Mouse (Mus musculus) adrenal gland, postnatal 4 days (tissue): ENCODE data around the gene Simc1. TPM values are rescaled to one million over a fixed set of nuclear protein-coding genes. Genes with fewer than 3 reads are reported as not detected.

ENCODE experiments used
- DNase-seq, 2 experiments: peaks; one replicate each; pipeline ENCODE4 v3.0.0; 2021 to 2022; ENCODE audit warnings: low spot score in 2 of 2, mixed read lengths in 2 of 2
- total RNA-seq, 2 experiments: library from RNA; stranded (reverse); gene quantifications; 2 replicates each; pipeline ENCODE4 v1.2.3; 2021

The Simc1 gene
- total RNA-seq, 2 experiments from 2014 or later, result 11.7 to 12.5 TPM

DNA sequence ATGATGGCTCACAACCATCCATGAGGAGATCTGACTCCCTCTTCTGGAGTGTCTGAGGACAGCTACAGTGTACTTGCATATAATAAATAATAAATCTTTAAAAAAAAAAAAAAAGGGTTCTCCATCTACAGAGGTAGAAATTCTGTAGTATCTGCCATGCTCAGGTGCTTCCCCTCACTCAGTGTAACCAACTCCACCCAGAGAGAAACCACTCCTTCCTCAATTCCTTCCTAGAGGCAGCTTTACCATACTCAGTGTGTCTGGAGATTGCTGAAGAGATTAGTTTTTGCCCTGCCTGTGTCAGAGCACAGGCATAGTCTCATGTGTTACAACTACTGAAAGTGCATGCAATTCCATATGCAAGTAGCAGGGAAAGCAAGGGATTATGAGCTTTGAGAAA lies 28.6 kb downstream of the Simc1 start:
- DNase-seq, result no peak

DNA sequence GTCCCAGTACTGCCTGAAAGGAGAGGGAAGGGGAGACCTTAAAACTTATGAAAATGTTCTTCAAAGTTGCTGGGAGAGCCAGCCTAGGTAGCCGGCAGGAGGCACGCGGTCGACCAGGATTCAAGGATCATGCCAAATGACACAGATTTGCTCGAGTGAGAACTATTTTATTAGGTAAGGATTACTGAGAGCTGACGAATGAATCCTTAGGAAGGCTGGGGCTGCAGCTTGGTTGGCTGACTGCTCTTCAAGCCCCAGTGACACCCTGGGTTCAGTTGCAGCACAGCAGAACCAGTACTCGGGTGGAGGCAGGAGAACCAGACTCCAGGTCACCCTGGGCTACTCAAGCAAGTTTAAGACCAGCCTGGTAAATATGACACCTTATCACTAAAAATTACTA lies 44.5 kb downstream of the Simc1 start:
- DNase-seq, result no peak

DNA sequence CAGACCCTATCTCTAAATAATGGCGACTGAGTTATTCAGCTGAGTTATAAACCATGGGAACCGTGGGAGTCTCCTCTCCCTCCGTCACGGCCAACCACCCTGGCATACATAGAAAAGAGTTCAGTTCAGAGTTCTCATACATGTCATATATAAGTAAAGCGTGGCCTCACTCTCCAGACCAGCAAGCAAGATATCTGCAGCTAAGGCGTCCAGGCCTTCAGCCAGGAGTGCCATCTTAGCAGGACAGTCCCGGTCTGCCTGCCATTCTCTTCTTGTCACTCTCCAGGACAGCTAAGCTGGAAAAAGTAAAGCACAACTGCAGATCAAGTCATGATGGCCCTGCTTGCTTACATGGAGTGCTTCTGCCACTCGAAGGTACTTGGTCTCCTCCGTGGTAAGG lies 52.6 kb downstream of the Simc1 start:
- no peak for DNase-seq

DNA sequence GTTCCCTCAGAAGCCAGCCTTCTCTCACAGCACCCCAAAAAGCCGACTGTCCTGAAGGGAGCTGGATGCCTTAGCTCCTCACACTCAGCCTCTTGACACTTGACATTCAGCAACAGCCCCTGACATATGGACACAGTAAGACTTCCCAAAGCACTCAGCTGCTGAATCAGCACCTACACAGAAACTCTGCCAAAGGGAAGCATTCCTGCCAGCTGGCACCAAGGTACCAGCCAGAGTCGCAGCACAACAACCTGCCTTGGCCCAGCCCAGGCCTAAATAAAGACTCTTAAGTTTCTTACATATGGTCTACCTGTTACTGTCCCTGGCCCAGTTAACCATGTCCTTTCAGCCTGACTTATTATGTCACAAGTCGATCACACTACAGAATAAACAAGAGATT lies 53.2 kb downstream of the Simc1 start:
- DNase-seq, result no peak

DNA sequence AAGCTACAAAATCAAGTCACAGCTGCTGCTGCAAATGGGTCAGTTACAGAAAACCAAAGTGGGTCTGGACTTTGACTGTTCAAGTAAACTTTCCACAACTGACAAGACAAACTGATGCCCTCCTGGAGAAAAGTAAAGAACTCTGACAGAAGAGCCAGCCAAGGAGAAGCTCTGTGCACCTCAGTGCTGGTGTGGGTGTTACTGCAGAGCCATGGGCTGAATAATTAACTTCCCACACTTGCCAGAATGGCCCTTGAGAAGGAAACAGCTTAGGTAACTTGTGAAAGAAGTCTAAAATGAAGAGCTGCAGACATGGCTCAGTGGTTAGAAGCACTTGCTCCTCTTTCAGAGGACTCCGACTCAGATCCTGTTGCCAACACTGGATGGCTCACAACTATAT lies 54.1 kb downstream of the Simc1 start:
- no peak for DNase-seq

DNA sequence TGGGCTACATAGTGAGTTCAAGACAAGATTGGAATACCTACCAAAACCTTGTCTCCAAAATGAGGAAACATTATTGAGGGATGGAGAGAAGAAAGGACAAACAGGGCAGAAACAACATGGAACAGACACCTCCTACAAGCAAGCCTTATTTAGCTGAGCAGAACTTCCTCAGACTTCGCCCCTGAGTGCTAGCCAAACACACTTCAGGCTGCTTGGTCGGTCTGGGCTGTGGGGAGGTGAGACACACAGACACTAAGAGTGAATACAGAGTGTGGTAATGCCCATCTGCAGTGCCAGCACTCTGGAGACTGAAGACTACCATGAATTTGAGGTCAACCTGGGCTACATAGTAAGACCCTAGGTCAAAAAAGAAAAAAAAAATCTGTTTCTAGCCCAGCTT lies 56.1 kb downstream of the Simc1 start:
- DNase-seq, result no peak

DNA sequence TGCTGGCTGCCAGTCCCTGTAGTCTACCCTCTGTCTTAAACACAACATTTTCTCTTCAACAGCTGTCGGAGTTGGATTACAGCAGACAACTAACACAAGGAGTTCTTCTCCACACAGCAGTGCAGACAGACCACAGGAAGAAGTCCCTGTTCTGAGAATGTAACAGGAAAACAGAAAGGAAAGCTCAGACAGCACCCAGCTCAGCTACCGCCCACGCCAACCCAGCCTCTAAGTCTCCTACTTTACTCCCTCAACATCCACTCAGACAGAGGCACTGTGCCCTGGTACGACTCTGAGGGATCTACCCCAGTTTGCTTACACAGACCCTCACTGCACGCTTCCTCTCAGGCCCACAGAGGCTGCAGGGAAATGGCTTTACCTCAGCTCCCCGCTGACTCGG lies 57.0 kb downstream of the Simc1 start:
- no peak for DNase-seq

DNA sequence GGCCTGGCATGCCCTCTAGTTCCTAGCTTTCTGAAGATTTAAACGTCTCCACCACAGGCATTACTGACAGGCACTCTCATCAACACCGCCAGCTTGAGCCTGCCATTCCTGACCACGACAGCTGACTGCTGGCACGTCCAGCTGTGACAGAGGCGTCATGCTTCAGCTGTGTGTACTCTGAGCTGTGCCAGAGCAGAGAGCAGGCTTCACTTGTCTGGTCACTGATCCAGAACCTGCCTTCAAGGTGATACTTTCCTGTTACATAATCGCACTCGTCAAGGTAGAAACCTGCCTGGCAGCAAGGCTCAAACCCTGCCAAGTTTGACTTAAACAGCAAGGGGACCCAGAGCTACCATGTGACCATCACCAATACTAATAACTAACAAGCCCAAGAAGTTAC lies 59.0 kb downstream of the Simc1 start:
- DNase-seq, result no peak

DNA sequence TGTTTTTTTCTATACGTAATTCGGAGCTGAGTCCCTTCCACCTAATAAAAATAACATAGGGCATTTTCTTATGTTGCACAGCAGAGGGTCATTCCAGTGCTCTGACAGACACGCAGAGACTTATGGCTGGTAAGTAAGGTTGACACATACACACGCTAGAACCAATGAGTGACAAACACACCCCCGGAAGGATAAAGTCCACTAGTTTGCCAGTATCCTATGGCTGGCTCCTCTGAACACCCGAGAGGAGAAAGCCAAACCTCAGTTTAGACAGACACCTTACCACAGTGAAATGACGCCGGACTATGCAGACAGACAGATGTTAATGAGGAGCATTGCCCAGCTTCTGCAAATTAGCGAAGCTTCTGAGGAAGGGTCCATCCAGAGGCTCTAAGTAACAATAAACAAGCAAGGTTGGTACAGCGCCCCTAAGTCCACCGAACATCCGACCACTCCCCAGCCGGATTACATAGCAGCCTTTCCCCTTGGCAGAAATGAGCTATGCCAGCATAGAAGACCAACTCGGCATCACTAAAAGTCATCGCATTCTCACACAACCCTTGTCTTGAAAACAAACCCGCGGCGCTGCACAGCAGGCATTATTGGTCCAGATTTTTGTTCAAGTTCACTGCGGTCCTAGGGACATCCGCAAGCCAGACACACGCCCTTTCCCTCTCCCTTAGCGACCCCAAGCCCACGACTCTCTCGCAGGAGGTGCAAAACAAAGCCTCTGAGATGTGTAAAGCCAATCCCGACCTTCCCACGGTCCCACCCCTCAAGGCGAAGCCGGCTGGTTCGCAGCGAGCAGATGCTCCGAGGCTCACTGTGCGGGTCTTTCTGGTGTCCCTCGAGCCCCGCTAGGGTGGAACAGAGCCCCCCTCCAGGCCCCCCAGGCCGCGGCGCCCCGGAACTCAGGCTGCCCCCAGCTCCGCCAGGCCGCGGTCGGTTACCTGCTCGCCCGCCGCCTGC lies 60.9 kb downstream of the Simc1 start:
- DNase-seq, result no peak

DNA sequence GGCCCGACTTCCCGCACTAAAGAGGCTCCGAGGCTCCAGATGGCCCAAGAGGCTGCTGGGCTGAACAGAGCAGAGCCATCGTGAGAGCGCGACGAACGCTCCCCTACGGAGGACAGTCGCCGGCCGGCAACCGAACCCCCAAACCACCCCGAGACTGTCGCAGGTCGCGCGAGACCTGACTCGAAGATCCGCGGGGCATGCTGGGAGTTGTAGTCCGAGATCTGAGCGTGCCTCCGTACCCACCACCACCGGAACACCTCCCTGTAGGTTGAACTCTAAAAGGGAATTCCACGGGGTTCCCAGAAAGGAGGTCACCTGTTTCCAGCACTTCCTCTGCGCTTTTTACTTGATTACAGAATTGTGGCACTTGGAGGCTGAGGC lies 61.6 kb downstream of the Simc1 start, which contains the start of gene 4833439L19Rik:
4833439L19Rik (minus strand) TSS at position 235 of the 381 bp plus-strand sequence.
- DNase-seq, result peak; percentile 78 to 79

DNA sequence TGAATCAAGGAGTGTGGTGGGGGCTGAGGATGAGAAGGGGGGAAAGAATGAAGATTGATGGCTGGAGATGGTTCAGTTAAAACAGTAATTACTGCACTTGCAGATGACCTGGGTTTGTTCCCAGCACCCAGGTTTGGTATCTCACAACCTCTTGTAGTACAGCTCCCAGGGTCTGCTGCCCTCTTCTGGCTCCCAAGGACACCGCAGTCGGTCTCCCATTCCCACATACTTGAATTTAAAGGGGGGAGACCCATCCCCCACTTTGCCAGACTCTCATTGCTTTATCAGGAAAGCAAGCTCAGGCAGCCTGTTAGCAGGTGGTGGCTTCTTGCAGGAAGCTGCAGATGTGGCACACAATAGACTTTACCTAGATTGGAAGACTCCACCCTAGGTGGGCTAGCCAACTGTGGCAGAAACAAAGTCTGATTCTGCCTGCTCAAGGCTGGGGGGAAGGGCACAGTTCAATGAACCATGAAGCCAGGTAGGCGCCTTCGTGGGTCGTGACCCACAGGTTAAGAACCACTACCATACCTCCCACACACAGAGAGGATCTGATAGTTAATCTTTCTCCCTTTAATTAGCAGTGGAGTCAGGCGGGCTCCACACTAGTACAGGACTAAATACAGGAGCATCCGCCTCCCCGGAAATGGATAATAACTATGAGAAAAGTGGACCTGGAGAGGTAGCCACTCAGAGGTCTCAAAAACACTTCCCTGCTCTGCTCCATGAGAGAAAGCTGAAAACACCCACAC lies 62.2 kb downstream of the Simc1 start:
- no peak for DNase-seq

DNA sequence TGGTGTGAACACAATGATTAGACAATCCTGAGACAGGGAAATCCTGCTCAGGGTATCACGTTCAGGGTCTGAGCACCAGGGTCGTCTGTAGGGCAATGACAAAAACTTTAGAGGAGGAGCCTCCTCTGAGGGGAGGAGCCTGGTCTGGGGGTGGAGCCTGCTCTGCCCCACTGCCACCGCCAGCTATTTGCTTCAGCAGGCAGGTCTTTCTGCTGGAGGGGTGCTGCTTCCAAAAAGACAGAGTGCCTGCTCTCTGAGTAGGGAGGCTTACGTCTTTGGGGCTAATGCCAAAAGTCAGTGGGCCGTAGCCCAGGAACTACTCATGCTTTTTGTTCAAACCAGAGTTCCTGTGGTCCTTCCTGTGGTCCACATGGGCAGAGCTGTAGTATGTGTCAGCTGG lies 64.8 kb downstream of the Simc1 start:
- no peak for DNase-seq

DNA sequence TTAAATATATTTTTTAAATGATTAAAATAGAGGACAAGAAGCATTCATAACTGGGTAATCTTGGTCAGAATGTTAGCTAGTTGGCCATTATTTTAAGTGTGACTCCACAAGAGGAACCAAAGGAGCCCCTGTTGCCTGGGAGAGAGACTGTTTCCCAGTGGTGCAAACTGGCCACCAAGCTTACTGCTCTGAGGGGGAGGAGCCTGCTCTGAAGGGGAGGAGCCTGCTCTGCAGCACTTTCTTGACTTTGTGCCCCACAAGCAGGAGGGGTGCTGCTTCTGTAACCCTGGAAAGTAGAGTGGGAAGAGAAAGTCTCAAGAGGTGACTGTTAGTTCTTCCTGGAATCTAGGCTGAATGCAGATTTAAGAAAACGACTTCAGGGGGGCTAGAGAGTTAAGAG lies 65.7 kb downstream of the Simc1 start:
- DNase-seq, result no peak

DNA sequence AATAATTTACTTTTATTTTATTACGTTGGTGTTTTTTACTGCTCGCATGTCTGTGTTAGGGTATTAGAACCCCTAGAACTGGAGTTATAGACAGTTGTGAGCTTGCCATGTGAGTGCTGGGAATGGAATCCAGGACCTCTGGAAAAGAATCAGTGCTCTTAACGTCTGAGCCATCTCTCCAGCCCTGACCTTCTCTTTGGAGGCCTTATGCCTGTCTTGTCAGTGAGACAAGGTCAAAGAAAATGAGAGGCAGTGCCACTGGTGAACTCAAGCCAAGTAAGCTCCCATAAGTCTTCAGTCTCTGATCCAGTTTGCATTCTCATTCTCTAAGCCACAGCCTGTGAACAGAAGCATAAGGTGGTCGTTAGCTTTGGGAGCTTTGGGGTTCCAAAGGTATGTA lies 67.2 kb downstream of the Simc1 start:
- no peak for DNase-seq

DNA sequence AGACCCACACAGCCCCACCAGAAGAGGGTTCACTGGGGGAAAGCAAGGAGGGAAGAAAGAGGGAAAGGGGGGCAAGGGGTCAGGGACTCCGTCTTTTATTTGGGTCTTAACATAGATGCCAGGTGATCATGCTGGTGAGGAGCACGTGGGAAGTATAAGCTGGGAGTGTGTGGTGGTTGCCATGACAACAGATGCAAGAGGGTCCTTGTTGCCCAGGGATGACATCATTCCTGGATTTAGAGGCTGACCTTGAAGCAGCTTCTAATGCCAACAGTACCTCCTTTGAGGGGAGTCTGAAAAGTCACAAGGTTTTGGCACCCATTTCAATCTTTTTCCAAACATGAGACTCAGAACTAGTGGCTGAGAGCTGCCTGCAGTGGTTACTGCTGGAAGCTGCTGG lies 68.1 kb downstream of the Simc1 start:
- DNase-seq, result no peak

DNA sequence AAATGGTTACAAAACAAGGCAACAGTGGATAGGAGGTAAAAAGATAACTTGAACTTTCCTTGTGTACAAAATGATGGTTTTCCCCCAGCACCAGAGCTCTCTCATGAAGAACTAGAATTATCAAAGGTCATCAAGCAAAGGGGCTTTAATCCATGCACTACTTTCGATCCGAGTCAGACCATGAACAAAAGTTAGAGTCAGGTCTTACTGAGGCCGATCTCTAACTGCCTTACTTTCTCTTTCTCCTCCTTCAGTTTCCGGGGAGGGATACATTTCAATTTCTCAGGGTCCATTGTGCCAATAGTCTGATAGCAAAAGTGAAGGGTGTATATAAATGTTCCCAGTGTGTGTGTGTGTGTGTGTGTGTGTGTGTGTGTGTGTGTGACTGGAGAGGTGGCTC lies 69.0 kb downstream of the Simc1 start:
- no peak for DNase-seq

DNA sequence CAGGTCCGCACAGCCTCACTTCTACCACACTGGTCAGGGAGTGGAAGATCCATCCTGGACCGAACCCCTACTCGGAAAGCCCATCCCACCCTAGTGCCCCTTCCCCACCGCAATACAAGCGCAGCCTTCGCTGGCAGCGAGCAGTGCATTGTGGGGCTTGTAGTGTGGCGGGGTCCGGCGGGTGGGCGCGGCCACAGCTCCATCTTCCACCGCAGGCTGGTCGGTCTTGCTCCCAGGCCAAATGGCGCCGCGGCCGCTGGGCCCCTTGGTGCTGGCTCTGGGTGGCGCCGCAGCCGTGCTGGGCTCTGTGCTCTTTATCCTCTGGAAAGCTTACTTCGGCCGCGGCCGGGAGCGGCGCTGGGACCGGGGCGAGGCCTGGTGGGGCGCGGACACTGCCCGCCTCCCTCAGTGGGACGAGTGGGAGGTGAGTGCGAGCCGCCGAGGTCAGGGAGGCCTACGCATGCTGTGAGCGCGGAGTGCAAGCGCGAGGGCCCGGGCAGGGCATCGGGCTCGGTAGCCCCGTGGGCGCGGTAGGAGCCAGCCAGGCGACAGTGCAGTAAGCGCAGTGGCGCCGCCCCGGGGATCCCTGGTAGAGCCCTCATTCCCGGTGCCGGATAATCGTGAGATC lies 71.4 kb downstream of the Simc1 start, which contains the start of gene Arl10:
Arl10 (plus strand) TSS at position 162 of the 628 bp plus-strand sequence.
- DNase-seq, result peak; percentile 59 to 61

DNA sequence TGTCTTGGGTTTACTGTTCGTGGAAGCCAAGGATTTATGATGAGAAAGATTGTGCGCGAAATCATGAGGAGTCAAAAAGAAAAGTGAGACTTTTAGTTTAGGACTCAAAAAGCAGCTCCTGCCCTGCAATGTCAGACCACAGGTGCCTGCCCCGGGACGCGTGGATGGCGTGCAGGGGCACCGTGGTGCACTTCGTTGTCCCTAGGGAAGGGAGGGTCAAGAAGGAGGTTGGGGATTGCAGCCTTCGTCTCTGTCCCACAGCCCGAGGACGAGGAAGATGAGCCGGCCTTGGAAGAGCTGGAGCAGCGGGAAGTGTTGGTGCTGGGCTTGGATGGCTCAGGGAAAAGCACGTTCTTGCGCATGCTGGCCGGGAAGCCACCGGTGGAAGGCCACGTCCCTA lies 71.9 kb downstream of the Simc1 start:
- no peak for DNase-seq

DNA sequence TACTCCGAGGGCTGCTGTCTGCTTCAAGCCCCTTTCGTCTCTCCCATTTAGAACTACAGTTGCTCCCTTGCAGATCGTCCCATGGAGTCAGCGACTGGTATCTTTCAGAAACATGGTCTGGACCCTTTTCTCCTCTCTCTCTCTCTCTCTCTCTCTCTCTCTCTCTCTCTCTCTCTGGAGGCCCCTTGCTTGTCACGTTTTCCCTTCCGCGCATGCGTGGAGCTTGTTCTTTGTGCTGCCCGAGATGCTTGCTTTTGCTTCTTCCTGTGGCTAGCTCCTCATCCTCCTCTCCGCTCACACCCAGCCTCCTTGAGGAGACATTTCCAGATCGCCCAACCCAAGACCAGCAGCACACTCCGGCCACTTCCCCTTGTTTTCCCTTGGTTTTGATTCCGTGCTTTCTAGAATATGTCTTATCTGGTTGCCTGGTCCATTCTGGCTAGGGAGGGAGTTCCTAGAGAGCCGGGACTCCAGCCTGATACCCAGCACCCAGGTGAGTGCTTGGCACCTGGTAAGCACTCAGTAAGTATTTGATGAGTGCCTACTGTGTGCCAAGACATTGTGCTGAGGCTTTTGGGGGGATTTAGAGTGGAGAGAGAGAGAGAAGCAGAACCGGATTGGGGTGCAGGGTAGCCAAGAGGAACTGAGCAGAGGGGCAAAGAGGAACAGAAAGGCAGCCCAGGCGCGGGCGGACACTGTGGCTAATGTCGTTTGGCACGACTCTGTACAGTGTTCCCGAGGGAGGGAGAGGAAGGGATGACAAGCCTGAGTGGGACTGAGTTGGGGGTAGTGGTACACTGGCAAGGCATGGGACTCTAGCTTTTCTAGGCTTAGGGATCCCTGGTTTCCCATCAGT lies 74.3 kb downstream of the Simc1 start:
- DNase-seq, result no peak

DNA sequence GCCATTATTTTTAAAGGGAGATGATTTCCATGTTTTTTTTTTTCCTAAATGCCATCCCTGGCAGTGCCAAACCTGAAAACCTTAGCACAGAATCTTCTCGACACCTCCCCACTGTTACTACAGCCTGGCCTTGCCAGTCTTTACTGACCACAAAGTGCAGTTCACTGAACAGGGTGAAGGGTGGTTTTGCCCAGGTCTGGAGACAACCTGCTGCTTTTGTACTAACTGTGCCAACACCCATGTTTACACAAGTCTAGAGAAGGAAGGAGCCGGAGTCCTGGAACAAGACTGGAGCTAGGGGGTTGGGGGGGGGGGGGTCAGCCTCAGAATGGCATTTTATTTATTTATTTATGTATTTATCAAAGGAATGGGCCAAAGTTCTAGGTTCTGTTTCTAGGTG lies 77.8 kb downstream of the Simc1 start:
- no peak for DNase-seq

DNA sequence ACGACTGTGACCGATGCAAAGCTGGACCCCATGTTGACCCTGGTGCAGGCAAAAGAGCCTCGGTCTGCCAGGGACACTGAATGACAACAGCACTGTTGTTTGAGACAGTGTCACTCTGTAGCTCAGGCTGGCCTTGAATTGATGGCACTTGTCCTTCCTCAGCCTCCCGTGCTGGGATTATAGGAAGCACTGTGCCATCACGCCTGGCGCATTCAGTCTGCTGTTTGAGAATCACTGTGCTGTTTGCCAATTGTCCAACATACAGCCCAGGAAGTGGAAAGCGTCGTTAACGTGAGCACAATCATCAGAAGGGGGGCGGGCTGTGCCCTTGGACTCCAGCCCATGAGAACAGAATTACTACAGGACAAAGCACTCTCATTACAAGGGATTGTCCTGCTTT lies 78.5 kb downstream of the Simc1 start:
- no peak for DNase-seq
